Mouse (Mus musculus): ENCODE results near the gene Carmil3. TPM values are rescaled to one million over a fixed set of nuclear protein-coding genes. Genes with fewer than 3 reads are reported as not detected.

Carmil3 gene
- polyA plus RNA-seq, 1 experiment from 2014 or later: 3.1 TPM

- 75% methylated on average over 10 of the region's 10 CpGs for WGBS
- H3K9ac ChIP-seq: no peak overlapping the region
- H3K27me3 ChIP-seq (ENCODE audit: insufficient read depth, low read length): no peaks in the 10 kb centered on the region; the same call in 1 of the 2 replicates
- ATAC-seq (ENCODE audit: insufficient read depth) (no peak), DNase-seq (no peak)
- no peak overlapping the region for H3K4me2 ChIP-seq
- H3K4me3 ChIP-seq (ENCODE audit: low read depth, low read length): no peak overlapping the region
- no peaks in the 10 kb centered on the region for H3K4me1 ChIP-seq (ENCODE audit: insufficient read depth)
- no peak for TF ChIP-seq CTCF (IDR thresholded peaks at IDR 0.05; ENCODE audit: low read depth)
- H3K36me3 ChIP-seq (ENCODE audit: insufficient read depth): no peaks in the 10 kb centered on the region
- H3K27ac ChIP-seq (ENCODE audit: low read depth): no peak overlapping the region
- H3K9me3 ChIP-seq (ENCODE audit: low read depth, low read length): no peaks in the 10 kb centered on the region
Observed at GRCm38 (mm10) chr14:55509540-55509939, 19.1 kb downstream of the Carmil3 start.

- Histone ChIP-seq H3K9me3 (ENCODE audit: low read depth, low read length) (no peaks in the 10 kb centered on the region), H3K4me1 (ENCODE audit: insufficient read depth) (no peaks in the 10 kb centered on the region), H3K27ac (ENCODE audit: low read depth) (no peak within 1 kb of the TSS), H3K36me3 (ENCODE audit: insufficient read depth) (no peaks in the 10 kb centered on the region), H3K4me2 (no peak within 1 kb of the TSS; the same call in 1 of the 2 replicates), H3K9ac (no peak within 1 kb of the TSS), H3K27me3 (ENCODE audit: insufficient read depth, low read length) (no peaks in the 10 kb centered on the region; the same call in 1 of the 2 replicates), H3K4me3 (ENCODE audit: low read depth, low read length) (no peak within 1 kb of the TSS)
- TF ChIP-seq CTCF (IDR thresholded peaks at IDR 0.05; ENCODE audit: low read depth): no peak
- ATAC-seq (ENCODE audit: insufficient read depth) (peak; percentile 27), DNase-seq (no peak)
- WGBS: 48% methylated on average over 20 of the region's 22 CpGs
Observed at GRCm38 (mm10) chr14:55510125-55510731, 19.8 kb downstream of the Carmil3 start, which contains the start of gene Cpne6. TSS of gene Cpne6 (plus strand) at chr14:55510445.

- TF ChIP-seq CTCF (IDR thresholded peaks at IDR 0.05; ENCODE audit: low read depth): no peak
- Histone ChIP-seq H3K9ac (no peak overlapping the region), H3K4me1 (ENCODE audit: insufficient read depth) (no peaks in the 10 kb centered on the region), H3K4me3 (ENCODE audit: low read depth, low read length) (no peak overlapping the region), H3K4me2 (no peak overlapping the region; the same call in 1 of the 2 replicates), H3K27me3 (ENCODE audit: insufficient read depth, low read length) (no peaks in the 10 kb centered on the region; the same call in 1 of the 2 replicates), H3K36me3 (ENCODE audit: insufficient read depth) (no peaks in the 10 kb centered on the region), H3K27ac (ENCODE audit: low read depth) (no peak overlapping the region), H3K9me3 (ENCODE audit: low read depth, low read length) (no peaks in the 10 kb centered on the region)
- ATAC-seq (ENCODE audit: insufficient read depth) (peak; percentile 48; the same call in 1 of the 2 replicates), DNase-seq (no peak)
- WGBS: 36% methylated on average over 7 of the region's 7 CpGs
Observed at GRCm38 (mm10) chr14:55511037-55511436, 20.6 kb downstream of the Carmil3 start.

GRCm38 (mm10) chr14:55513927-55514326 is 23.5 kb downstream of the Carmil3 start:
- no peak for ATAC-seq (ENCODE audit: insufficient read depth)
- Histone ChIP-seq H3K9ac (no peak overlapping the region), H3K36me3 (ENCODE audit: insufficient read depth) (no peaks in the 10 kb centered on the region), H3K27me3 (ENCODE audit: insufficient read depth, low read length) (no peaks in the 10 kb centered on the region; the same call in 1 of the 2 replicates), H3K27ac (ENCODE audit: low read depth) (no peak overlapping the region), H3K9me3 (ENCODE audit: low read depth, low read length) (no peaks in the 10 kb centered on the region), H3K4me2 (no peak overlapping the region), H3K4me3 (ENCODE audit: low read depth, low read length) (no peak overlapping the region), H3K4me1 (ENCODE audit: insufficient read depth) (no peaks in the 10 kb centered on the region)
- TF ChIP-seq CTCF (IDR thresholded peaks at IDR 0.05; ENCODE audit: low read depth): no peak
- 46% methylated on average over 10 of the region's 10 CpGs for WGBS
- no peak for DNase-seq

GRCm38 (mm10) chr14:55515846-55516245 is 25.4 kb downstream of the Carmil3 start:
- no peaks in the 10 kb centered on the region for H3K9me3 ChIP-seq (ENCODE audit: low read depth, low read length)
- no peak overlapping the region for H3K4me2 ChIP-seq
- no peak for TF ChIP-seq CTCF (IDR thresholded peaks at IDR 0.05; ENCODE audit: low read depth)
- no peak overlapping the region for H3K9ac ChIP-seq
- DNase-seq: no peak
- peaks cover 12% of the 10 kb centered on the region for H3K27me3 ChIP-seq (ENCODE audit: insufficient read depth, low read length)
- no peaks in the 10 kb centered on the region for H3K4me1 ChIP-seq (ENCODE audit: insufficient read depth)
- ATAC-seq (ENCODE audit: insufficient read depth): no peak
- no peak overlapping the region for H3K27ac ChIP-seq (ENCODE audit: low read depth)
- WGBS: 90% methylated on average over 4 of the region's 4 CpGs
- H3K4me3 ChIP-seq (ENCODE audit: low read depth, low read length): no peak overlapping the region
- H3K36me3 ChIP-seq (ENCODE audit: insufficient read depth): no peaks in the 10 kb centered on the region

- H3K4me1 ChIP-seq (ENCODE audit: insufficient read depth): no peaks in the 10 kb centered on the region
- no peak overlapping the region for H3K4me2 ChIP-seq
- no peaks in the 10 kb centered on the region for H3K36me3 ChIP-seq (ENCODE audit: insufficient read depth)
- WGBS: 39% methylated on average over 2 of the region's 2 CpGs
- no peak overlapping the region for H3K4me3 ChIP-seq (ENCODE audit: low read depth, low read length)
- DNase-seq (peak; percentile 54), ATAC-seq (ENCODE audit: insufficient read depth) (peak; percentile 64)
- H3K9ac ChIP-seq: no peak overlapping the region
- peaks cover 28% of the 10 kb centered on the region for H3K27me3 ChIP-seq (ENCODE audit: insufficient read depth, low read length)
- no peaks in the 10 kb centered on the region for H3K9me3 ChIP-seq (ENCODE audit: low read depth, low read length)
- TF ChIP-seq CTCF (IDR thresholded peaks at IDR 0.05; ENCODE audit: low read depth): no peak
- no peak overlapping the region for H3K27ac ChIP-seq (ENCODE audit: low read depth)
Observed at GRCm38 (mm10) chr14:55518897-55519296, 28.4 kb downstream of the Carmil3 start.

- TF ChIP-seq CTCF (IDR thresholded peaks at IDR 0.05; ENCODE audit: low read depth): no peak
- H3K4me1 ChIP-seq (ENCODE audit: insufficient read depth): no peaks in the 10 kb centered on the region
- no peak for ATAC-seq (ENCODE audit: insufficient read depth)
Observed at GRCm38 (mm10) chr14:55519604-55520003, 29.2 kb downstream of the Carmil3 start.

More at GRCm38 (mm10) chr14:55519604-55520003, 29.2 kb downstream of the Carmil3 start:
- Histone ChIP-seq H3K4me2 (no peak overlapping the region), H3K27me3 (ENCODE audit: insufficient read depth, low read length) (peaks cover 28% of the 10 kb centered on the region), H3K9me3 (ENCODE audit: low read depth, low read length) (no peaks in the 10 kb centered on the region), H3K9ac (no peak overlapping the region), H3K4me3 (ENCODE audit: low read depth, low read length) (no peak overlapping the region), H3K36me3 (ENCODE audit: insufficient read depth) (no peaks in the 10 kb centered on the region), H3K27ac (ENCODE audit: low read depth) (no peak overlapping the region)
- no peak for DNase-seq
- 66% methylated on average over 4 of the region's 4 CpGs for WGBS
